Mouse (Mus musculus) kidney, embryonic 15.5 days (tissue): ENCODE data around the gene Endou. TPM values are rescaled to one million over a fixed set of nuclear protein-coding genes. Genes with fewer than 3 reads are reported as not detected.

ENCODE experiments used
- ATAC-seq: fragments of 200-750 bp; cut with Nextera tagmentation; replicated peaks from 2 replicates; pipeline ENCODE4 v1.8.0; 2017; ENCODE audit warnings: moderate TSS enrichment; ENCODE audit not compliant: low FRiP score
- H3K27ac ChIP-seq: fragments of 300-500 bp; sonication (generic); 2 replicates; pipeline ENCODE4 v1.5.1; 2015; ENCODE audit warnings: mild to moderate bottlenecking, inconsistent platforms
- H3K27me3 ChIP-seq: fragments of 300-500 bp; sonication (generic); 2 replicates; pipeline ENCODE4 v1.6.1; 2015; ENCODE audit warnings: inconsistent platforms
- H3K36me3 ChIP-seq: fragments of 300-500 bp; sonication (generic); 2 replicates; pipeline ENCODE4 v1.6.1; 2015; ENCODE audit warnings: inconsistent platforms
- H3K4me1 ChIP-seq: fragments of 300-500 bp; sonication (generic); 2 replicates; pipeline ENCODE4 v1.6.1; 2015; ENCODE audit warnings: inconsistent platforms
- H3K4me2 ChIP-seq: fragments of 300-500 bp; sonication (generic); 2 replicates; pipeline ENCODE4 v1.6.1; 2015; ENCODE audit warnings: moderate library complexity, mild to moderate bottlenecking, inconsistent platforms
- H3K4me3 ChIP-seq: fragments of 300-500 bp; sonication (generic); replicated peaks from 2 replicates; pipeline ENCODE4 v1.5.1; 2015; ENCODE audit warnings: mild to moderate bottlenecking, inconsistent platforms
- H3K9ac ChIP-seq: fragments of 300-500 bp; sonication (generic); 2 replicates; pipeline ENCODE4 v1.6.1; 2015; ENCODE audit warnings: mild to moderate bottlenecking, inconsistent platforms
- H3K9me3 ChIP-seq: fragments of 300-500 bp; sonication (generic); replicated peaks from 2 replicates; pipeline ENCODE4 v1.6.1; 2016; ENCODE audit warnings: inconsistent platforms
- WGBS: fragments of 180-500 bp; shearing (Covaris S2); methylation state at CpG from one replicate; pipeline ENCODE4 v1.1.7; 2015; ENCODE audit warnings: mixed read lengths; 5-methylcytosine and 5-hydroxymethylcytosine counted together
- polyA plus RNA-seq: library from polyadenylated mRNA; unstranded; fragments of >200 nt; fragmentation: Nextera tagmentation; extraction: Ambion mirVana; gene quantifications from 2 replicates; pipeline ENCODE4 v1.2.1, GENCODE M21; 2015

The Endou gene
- polyA plus RNA-seq, result 0.36 and 0.85 TPM in 2 replicates

- Histone ChIP-seq H3K27me3 (no peaks in the 10 kb centered on the region), H3K4me2 (no peak within 1 kb of the TSS), H3K9ac (no peak within 1 kb of the TSS), H3K36me3 (no peaks in the 10 kb centered on the region), H3K9me3 (no peaks in the 10 kb centered on the region; the same call in none of the 2 replicates), H3K27ac (no peak within 1 kb of the TSS), H3K4me1 (peaks cover 7% of the 10 kb centered on the region; the same call in 1 of the 2 replicates), H3K4me3 (no peak within 1 kb of the TSS)
- ATAC-seq, result no peak
- 87% methylated on average over 8 of the region's 8 CpGs for WGBS
These were observed at the start of gene Endou for GRCm38 (mm10) chr15:97731111-97731510. TSS of gene Endou (minus strand) at chr15:97731339.

GRCm38 (mm10) chr15:97780611-97781031 lies 49.5 kb upstream of the Endou start:
- no peak overlapping the region for H3K4me2 ChIP-seq
- no peak overlapping the region for H3K9ac ChIP-seq
- peak overlapping the region; percentile 76 for H3K27ac ChIP-seq
- no peak for ATAC-seq
- 43% methylated on average over 12 of the region's 12 CpGs for WGBS
- H3K4me3 ChIP-seq, result no peak overlapping the region
- peaks cover 71% of the 10 kb centered on the region for H3K4me1 ChIP-seq
- no peaks in the 10 kb centered on the region for H3K9me3 ChIP-seq
- peaks cover 6% of the 10 kb centered on the region; the same call in 1 of the 2 replicates for H3K27me3 ChIP-seq
- H3K36me3 ChIP-seq, result no peaks in the 10 kb centered on the region

GRCm38 (mm10) chr15:97779576-97779975 lies 48.4 kb upstream of the Endou start:
- WGBS, result 79% methylated on average over 1 of the region's 1 CpGs
- Histone ChIP-seq H3K9ac (no peak overlapping the region), H3K9me3 (no peaks in the 10 kb centered on the region), H3K4me3 (no peak overlapping the region), H3K27me3 (0 out of 2 replicates have a peak, but pooled peaks cover 1% of the 10 kb centered on the region), H3K27ac (peak overlapping the region; percentile 76; the same call in 1 of the 2 replicates), H3K36me3 (no peaks in the 10 kb centered on the region), H3K4me1 (peaks cover 75% of the 10 kb centered on the region), H3K4me2 (no peak overlapping the region)
- no peak for ATAC-seq

DNA sequence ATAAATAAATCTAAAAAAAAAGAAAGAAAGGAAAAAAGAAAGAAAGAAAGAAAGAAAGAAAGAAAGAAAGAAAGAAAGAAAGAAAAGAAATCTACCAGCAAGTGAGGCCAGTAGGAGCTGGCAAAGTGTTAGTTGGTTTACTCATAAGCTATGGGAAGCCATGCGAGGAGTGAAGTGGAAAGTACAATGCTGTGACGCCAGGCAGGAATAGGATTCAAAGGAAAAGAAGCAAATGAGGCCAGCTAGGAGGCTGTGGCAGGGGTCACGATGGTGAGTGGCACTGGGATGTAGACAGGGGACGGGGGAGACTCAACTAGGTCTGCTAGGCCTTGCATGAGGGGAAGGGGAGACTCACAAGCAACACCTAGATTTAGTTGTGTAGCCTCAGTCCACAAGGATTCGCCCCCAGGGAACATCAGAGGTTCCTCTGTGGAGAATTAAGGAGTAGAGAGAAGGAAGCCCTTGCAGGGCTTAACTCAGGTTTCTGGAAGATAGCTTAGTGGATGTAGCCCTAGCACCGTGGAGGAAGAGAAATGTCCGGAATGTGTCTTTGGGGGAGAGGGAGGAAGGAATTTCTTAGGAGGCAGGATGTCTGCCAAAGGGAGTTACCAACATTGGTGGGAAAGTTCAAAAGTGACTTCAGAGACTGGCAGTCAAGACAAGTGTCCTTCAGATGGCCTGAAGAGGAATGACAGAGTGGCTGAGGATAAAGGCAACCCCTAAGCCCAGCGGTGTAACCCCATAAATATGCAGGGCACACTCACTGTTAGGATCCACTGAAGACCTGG lies 47.4 kb upstream of the Endou start, which contains the start of gene Slc48a1:
Gene Slc48a1 (plus strand): TSS at position 210 of the 788 bp plus-strand sequence.
- WGBS, result 53% methylated on average over 8 of the region's 8 CpGs
- H3K9me3 ChIP-seq, result no peaks in the 10 kb centered on the region
- H3K9ac ChIP-seq, result no peak within 1 kb of the TSS
- peak within 1 kb of the TSS; percentile 85 for H3K27ac ChIP-seq
- H3K36me3 ChIP-seq, result no peaks in the 10 kb centered on the region
- no peak for ATAC-seq
- H3K4me1 ChIP-seq, result peaks cover 77% of the 10 kb centered on the region
- no peak within 1 kb of the TSS for H3K4me2 ChIP-seq
- H3K27me3 ChIP-seq, result no peaks in the 10 kb centered on the region
- H3K4me3 ChIP-seq, result no peak within 1 kb of the TSS

- 0 out of 2 replicates have a peak overlapping the region, but pooled peaks have one; percentile 1 for H3K27ac ChIP-seq
These were observed 45.8 kb upstream of the Endou start for GRCm38 (mm10) chr15:97776919-97777318.

GRCm38 (mm10) chr15:97776514-97776913 lies 45.4 kb upstream of the Endou start:
- 0 out of 2 replicates have a peak overlapping the region, but pooled peaks have one; percentile 23 for H3K9ac ChIP-seq
- ATAC-seq, result no peak
- no peaks in the 10 kb centered on the region for H3K36me3 ChIP-seq
- no peak overlapping the region for H3K4me2 ChIP-seq
- 9% methylated on average over 8 of the region's 8 CpGs for WGBS
- H3K9me3 ChIP-seq, result no peaks in the 10 kb centered on the region
- H3K27ac ChIP-seq, result peak overlapping the region; percentile 41; the same call in 1 of the 2 replicates
- peaks cover 78% of the 10 kb centered on the region for H3K4me1 ChIP-seq
- H3K27me3 ChIP-seq, result no peaks in the 10 kb centered on the region
- H3K4me3 ChIP-seq, result no peak overlapping the region

More at GRCm38 (mm10) chr15:97776919-97777318, 45.8 kb upstream of the Endou start:
- Histone ChIP-seq H3K36me3 (no peaks in the 10 kb centered on the region), H3K4me3 (no peak overlapping the region), H3K27me3 (no peaks in the 10 kb centered on the region), H3K9me3 (no peaks in the 10 kb centered on the region), H3K9ac (no peak overlapping the region), H3K4me2 (no peak overlapping the region), H3K4me1 (peaks cover 79% of the 10 kb centered on the region)
- WGBS, result 67% methylated on average over 6 of the region's 6 CpGs
- ATAC-seq, result no peak

DNA sequence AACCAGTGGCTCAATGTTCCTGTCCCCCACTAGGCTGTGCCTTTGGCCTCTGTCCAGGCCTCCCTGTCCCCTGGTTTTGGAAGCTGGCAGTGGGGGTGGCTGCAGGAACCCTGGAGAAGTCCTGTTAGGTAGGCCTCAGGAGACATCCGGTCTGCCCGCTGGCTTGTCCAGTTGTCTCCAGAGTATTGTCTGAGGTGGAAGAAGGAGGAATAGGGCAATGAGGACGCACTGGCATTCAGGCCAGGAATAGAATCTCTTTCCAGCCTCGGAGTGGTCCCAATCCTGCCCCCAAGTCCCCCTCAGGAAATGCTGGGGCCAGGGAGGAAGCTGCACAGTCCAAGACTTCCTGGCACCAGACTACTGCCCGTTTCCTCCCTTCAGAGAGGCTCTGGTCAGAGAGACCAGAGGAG lies 42.8 kb upstream of the Endou start:
- WGBS, result 62% methylated on average over 5 of the region's 5 CpGs
- ATAC-seq, result 0 out of 2 replicates have a peak, but pooled peaks have one; percentile 2
- Histone ChIP-seq H3K4me3 (no peak overlapping the region), H3K9me3 (no peaks in the 10 kb centered on the region), H3K4me1 (peaks cover 79% of the 10 kb centered on the region), H3K27ac (peak overlapping the region; percentile 98), H3K27me3 (0 out of 2 replicates have a peak, but pooled peaks cover 8% of the 10 kb centered on the region), H3K4me2 (peak overlapping the region; percentile 47), H3K9ac (peak overlapping the region; percentile 17; the same call in 1 of the 2 replicates), H3K36me3 (no peaks in the 10 kb centered on the region)

GRCm38 (mm10) chr15:97773108-97773507 lies 42.0 kb upstream of the Endou start:
- Histone ChIP-seq H3K9ac (0 out of 2 replicates have a peak overlapping the region, but pooled peaks have one; percentile 21), H3K27me3 (peaks cover 12% of the 10 kb centered on the region; the same call in 1 of the 2 replicates), H3K36me3 (no peaks in the 10 kb centered on the region), H3K4me3 (no peak overlapping the region), H3K27ac (peak overlapping the region; percentile 98), H3K9me3 (no peaks in the 10 kb centered on the region), H3K4me1 (peaks cover 80% of the 10 kb centered on the region), H3K4me2 (peak overlapping the region; percentile 47)
- WGBS, result 4% methylated on average over 5 of the region's 5 CpGs
- ATAC-seq, result peak; percentile 94

DNA sequence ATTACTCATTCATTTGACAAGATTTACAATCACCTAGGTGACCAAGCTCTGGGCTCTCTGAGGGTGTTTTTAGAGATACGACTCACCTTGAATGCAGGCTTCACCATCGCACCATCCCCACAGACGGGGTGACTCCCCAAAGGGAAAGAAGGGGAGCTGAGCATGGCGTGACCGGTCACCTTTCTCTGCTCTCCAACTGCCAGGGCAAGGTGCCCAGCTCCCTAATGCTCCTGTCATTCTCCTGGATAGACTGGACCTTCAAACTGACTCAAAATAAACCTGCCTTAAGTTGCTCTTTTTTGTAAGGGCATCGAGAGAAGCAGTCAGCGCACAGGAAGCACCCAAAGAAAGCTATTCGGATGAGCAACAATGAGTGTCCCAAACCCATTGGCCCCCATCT lies 39.1 kb upstream of the Endou start:
- Histone ChIP-seq H3K36me3 (no peaks in the 10 kb centered on the region), H3K4me1 (peaks cover 88% of the 10 kb centered on the region), H3K9ac (no peak overlapping the region), H3K9me3 (no peaks in the 10 kb centered on the region), H3K27me3 (peaks cover 14% of the 10 kb centered on the region; the same call in 1 of the 2 replicates), H3K4me3 (no peak overlapping the region), H3K27ac (no peak overlapping the region), H3K4me2 (no peak overlapping the region)
- no peak for ATAC-seq
- 80% methylated on average over 8 of the region's 8 CpGs for WGBS

GRCm38 (mm10) chr15:97768192-97768591 lies 37.1 kb upstream of the Endou start:
- peak; percentile 30; the same call in 1 of the 2 replicates for ATAC-seq
- under 1% methylated on average over 18 of the region's 18 CpGs for WGBS
- peaks cover 89% of the 10 kb centered on the region for H3K4me1 ChIP-seq

DNA sequence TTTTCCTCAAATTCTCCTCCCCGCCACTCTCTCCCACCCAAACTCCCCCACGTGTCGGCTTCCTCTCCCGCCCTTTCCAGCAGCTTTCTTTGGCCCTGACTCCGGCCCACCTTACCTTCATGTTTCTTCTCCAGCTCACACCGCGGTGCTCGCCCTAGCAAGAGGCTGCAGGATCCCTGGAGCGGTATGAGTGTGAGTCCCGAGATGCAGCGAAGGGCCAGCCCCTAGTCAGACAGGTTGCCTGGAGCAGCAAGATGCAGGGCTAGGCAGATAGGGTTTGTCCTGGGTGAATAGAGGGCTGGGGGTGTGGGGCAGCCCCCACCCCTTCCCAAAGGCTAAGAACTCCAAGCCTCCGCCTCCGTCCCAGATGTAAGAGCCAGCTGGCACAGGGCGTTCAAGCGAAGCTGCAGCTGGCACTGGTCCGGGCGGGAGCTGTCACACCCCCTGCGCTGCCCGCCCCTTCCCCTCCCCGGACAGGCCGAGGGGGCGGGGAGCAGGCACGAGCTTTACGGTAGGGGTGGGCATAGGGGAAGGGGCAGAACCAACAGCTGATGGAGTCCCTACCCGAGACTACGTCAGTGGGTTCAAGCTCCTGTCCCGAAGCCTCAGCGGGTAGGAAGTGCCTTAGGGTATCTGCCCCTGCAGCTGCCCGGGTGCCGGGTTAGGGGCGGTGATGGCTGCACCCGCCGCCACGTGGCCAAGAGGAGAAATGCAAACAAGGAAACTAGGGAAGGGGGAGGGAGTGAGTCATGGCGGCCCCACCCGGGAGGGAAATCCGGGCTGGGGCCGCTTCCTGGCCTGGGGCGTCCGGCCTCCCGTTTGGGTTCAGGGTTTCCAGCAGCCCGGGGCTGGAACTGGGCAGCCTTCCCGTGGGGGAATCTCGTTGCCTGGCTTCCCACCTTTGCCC lies 36.4 kb upstream of the Endou start, which contains the start of gene Rapgef3:
Gene Rapgef3 (minus strand): TSS at position 693 of the 907 bp plus-strand sequence.
- H3K4me3 ChIP-seq, result peak within 1 kb of the TSS; percentile 54
- peaks cover 14% of the 10 kb centered on the region; the same call in 1 of the 2 replicates for H3K27me3 ChIP-seq
- ATAC-seq, result peak; percentile 90
- H3K36me3 ChIP-seq, result peaks cover 4% of the 10 kb centered on the region; the same call in 1 of the 2 replicates
- H3K4me1 ChIP-seq, result peaks cover 89% of the 10 kb centered on the region
- H3K9ac ChIP-seq, result peak within 1 kb of the TSS; percentile 51
- H3K4me2 ChIP-seq, result peak within 1 kb of the TSS; percentile 96
- peak within 1 kb of the TSS; percentile 87 for H3K27ac ChIP-seq
- H3K9me3 ChIP-seq, result no peaks in the 10 kb centered on the region
- WGBS, result under 1% methylated on average over 44 of the region's 44 CpGs

More at GRCm38 (mm10) chr15:97768192-97768591, 37.1 kb upstream of the Endou start:
- Histone ChIP-seq H3K36me3 (peaks cover 4% of the 10 kb centered on the region; the same call in 1 of the 2 replicates), H3K9me3 (no peaks in the 10 kb centered on the region), H3K27me3 (peaks cover 14% of the 10 kb centered on the region; the same call in 1 of the 2 replicates), H3K27ac (peak overlapping the region; percentile 87), H3K9ac (peak overlapping the region; percentile 51), H3K4me2 (peak overlapping the region; percentile 96), H3K4me3 (peak overlapping the region; percentile 54)
